Mouse (Mus musculus): ENCODE data around the gene Krtap10-10.

DNA sequence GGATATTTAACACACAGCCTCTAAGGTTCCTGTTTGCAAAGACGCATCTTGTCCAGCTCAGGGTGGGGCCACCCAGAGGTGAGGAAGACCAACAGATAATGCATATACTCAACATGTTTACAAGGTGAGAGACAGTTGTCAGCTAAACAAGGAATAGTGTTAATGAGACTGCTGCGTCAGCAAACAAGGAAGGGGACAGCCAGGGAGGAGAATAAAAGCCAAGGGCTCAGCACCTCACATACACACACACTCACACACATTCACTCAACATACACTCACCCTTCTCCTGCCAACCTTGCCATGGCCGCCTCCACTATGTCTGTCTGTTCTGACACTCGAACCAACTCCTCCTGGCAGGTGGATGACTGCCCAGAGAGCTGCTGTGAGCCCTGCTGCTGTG lies 21.4 kb upstream of the Krtap10-10 start, which contains the start of gene Gm2696:
- TF ChIP-seq CTCF (IDR thresholded peaks at IDR 0.05; ENCODE audit: low read depth, low read length) (no peak), POLR2A (IDR thresholded peaks at IDR 0.05; ENCODE audit: borderline replicate concordance, low read depth, low read length) (no peak)

All from bone marrow macrophage, adult 2 months (primary cell).